Mouse (Mus musculus) mouse embryonic stem cell (cell line): ENCODE data around the gene Fam102a.

Experiments used
- in situ Hi-C, 2 experiments: fragments of 300-500 bp; cut with MboI; formaldehyde crosslinking; loops; 1 replicate in 1 of 2; 3 replicates in 1 of 2; pipeline ENCODE4 v1.14.3; 2019 to 2020; ENCODE audit warnings: low sequenced_read_pairs in 2 of 2, low pct_unique_long_range_greater_than_20kb in 1 of 2, mixed read lengths in 1 of 2; ENCODE audit not compliant: unreplicated experiment in 1 of 2

Fam102a gene

DNA sequence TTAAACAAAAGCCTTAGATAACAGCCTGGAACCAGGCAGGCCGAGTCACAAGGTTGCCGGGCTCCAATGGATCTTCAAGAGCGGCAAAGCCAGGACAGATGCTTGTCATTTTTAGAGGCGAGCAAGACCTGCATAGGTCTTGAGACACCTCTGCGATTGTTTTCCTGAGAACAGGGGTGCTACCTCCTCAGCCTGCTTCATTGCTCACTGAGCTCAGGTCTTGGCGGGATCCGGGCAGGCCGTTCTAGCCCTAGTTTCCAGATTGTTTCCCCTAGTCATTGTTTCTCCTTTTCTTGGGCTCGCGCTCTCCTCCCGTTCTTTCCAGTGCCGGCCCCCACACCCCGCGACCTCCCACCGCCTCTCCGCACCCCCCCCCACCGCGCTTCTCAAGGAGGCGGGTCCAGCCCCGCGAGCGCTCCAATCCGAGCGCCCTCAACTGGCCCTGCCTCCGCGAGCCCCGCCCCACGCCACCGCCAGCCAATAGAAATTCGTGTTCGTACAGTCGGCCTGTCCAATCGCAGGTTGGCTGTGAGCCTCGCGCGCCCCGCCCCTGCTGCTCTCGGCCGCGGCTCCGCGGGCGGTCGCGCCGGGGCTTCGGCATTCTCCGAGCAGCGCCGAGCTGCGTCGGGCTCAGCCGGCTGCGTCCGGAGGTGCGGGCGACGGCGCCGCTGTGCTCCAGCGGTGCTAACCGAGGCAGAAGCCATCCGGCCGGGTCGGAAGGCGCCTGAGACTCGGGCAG lies at the start of gene Fam102a:
Fam102a (plus strand) TSS at position 600 of the 739 bp plus-strand sequence.
- in situ Hi-C loops: no loop called here

DNA sequence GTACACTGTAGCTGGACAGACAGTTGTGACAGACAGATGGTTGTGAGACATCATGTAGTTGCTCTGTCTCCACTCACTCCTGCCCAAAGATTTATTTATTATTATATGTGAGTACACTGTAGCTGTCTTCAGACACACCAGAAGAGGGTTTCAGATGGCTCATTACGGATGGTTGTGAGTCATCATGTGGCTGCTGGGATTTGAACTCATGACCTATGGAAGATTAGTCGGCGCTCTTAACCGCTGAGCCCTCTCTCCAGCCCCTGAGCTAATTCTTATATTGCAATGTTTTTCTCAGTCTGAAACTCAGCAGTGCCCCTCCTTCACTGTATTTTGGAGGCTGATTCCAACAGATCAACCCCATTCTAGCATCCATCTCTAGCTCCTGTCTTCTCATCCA lies 49.4 kb upstream of the Fam102a start:
- in situ Hi-C loops: loop anchor here (5.0 to 10.0 kb wide), 3 partner anchors 81 to 351 kb away; no protein-coding TSS in a partner anchor

DNA sequence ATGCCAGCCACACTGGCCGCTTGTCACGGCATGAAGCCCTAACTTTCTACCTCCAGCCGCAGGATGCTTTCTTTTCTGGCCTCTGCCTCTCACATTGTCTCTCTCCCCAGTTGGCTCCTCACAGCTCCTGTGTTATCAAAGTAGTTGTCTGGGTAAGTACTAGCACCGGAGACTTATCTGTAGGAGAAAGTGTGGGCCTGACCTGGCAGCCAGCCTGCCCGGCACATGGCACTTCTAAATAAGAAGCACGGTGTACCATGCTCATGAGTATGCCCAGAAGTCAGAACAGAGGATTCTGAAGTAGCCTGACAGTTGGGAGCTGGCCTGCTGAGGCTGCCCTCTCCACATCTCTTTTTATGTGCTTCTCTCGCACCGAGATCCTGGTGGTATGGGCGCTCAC lies 49.0 kb upstream of the Fam102a start:
- in situ Hi-C loops: loop anchor here (5.0 to 10.0 kb wide), 3 partner anchors 81 to 351 kb away; no protein-coding TSS in a partner anchor

DNA sequence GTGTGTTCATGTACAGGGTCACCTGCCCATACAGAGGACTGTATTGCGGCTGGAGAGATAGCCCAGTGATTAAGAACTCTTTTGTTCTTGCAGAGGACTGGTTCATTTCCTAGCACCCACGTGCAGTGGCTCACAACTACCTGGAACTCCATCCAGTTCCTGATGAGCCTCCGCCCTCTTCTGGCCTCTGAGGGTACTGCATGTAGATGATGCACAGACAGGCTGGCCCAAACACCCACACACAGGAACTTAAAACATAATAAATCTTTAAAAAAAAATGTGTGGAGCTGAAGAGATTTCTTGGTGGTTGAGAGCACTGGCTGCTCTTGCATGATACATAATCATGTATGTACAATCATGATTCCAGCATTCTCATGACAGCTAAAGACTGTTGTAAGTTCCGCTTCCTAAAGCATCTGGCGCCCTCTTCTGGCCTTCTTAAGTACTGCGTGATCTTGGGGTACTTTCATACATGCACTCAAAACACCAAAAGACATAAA lies 48.0 kb upstream of the Fam102a start:
- in situ Hi-C loops: loop anchor here (5.0 to 10.0 kb wide), 3 partner anchors 82 to 352 kb away; no protein-coding TSS in a partner anchor

DNA sequence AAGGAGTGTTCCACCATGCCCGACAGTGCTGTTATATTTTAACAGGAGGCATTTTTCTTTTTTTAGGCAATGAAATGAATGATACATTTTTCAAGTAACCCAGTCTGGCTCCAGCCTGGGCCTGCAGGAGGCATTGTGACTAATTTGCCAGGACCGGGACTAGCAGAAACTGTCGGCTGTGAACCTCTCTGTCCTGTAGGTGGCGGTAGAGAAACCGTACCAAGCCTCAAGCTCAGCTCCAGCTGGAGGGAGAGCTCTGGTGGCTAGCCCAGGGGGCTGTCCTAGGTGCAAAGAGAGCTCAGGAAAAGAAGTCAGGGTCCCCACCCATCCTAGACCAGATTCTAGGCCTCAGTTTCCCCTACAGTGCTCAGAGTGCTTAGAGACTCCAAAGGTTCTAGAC lies 46.5 kb upstream of the Fam102a start:
- in situ Hi-C loops: loop anchor here (5.0 to 10.0 kb wide), 3 partner anchors 84 to 354 kb away; no protein-coding TSS in a partner anchor

DNA sequence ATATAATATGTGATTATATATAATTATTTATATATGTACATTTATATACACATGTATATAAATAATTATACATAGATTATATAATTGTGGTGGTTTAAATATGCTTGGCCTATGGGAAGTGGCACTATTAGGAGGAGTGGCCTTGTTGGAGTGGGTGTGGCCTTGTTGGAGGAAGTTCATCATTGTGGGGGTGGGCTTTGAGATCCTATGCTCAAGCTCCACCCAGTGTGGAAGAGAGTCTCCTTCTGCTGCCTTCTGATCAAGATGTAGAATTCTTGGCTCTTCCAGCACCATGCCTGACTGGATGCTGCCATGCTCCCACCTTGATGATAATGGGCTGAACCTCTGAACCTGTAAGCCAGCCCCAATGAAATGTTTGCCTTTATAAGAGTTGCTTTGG lies 44.4 kb upstream of the Fam102a start:
- in situ Hi-C loops: loop anchor here in 1 of 2 experiments (10.0 kb wide), 1 partner anchor 74 kb away; no protein-coding TSS in a partner anchor

DNA sequence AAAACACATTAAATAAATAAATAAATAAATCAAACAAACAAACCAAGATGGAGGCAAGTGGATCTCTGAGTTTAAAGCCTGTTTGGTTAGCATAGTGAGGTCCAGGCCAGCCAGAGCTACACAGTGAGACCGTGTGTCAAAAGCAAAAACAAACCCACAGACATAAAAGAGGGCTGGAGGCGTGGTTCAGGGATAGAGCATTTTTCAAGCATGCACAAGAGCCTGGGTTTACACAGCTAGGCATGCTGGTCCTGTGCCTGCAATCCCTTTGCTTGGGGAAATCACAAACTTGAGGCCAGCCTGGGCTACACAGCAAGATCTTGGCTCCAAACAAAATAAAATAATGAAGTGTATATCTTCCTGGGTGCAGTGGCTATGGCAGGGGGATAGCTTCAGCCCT lies 42.5 kb upstream of the Fam102a start:
- in situ Hi-C loops: loop anchor here in 1 of 2 experiments (10.0 kb wide), 1 partner anchor 72 kb away; no protein-coding TSS in a partner anchor

DNA sequence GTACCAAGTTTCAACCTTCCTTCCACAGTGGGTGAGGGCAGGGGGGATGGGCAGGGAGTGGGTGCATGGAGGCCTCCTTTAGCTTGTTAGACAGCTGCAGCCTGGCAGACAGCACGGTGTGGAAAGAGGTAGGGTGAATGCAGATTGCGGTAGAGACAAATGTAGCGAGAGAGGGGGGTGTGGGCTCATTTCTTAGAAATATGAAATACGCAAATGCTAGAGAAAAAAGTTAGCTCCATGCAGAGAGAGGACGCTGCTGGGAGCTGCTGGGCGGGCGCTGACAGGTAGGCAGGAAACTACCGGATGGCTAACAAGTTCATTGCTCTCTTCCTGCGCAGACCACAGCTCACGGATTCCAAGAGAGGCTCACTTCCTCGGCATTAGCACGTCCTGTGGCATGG lies 41.8 kb upstream of the Fam102a start:
- in situ Hi-C loops: loop anchor here in 1 of 2 experiments (10.0 kb wide), 1 partner anchor 72 kb away; no protein-coding TSS in a partner anchor

DNA sequence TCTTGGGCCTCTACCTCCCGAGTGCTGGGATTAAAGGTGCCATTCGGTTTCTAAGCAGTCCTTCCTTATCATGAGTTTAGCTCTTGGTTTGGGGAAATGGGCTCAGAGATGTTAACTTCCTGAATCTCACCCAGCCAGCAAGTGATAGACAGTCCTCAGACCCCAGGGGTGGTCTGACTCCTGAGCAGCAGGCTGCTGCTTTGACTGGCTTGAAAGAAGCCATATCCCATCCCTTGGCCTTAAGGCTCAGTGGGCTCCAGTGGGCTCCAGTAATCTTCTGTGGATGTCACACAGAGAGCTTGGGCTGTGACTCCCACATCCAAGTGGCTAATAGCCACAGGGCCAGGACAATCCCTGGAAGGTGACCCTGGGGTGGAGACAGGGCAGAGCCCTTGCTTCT lies 40.6 kb upstream of the Fam102a start:
- in situ Hi-C loops: loop anchor here in 1 of 2 experiments (10.0 kb wide), 1 partner anchor 70 kb away; no protein-coding TSS in a partner anchor

DNA sequence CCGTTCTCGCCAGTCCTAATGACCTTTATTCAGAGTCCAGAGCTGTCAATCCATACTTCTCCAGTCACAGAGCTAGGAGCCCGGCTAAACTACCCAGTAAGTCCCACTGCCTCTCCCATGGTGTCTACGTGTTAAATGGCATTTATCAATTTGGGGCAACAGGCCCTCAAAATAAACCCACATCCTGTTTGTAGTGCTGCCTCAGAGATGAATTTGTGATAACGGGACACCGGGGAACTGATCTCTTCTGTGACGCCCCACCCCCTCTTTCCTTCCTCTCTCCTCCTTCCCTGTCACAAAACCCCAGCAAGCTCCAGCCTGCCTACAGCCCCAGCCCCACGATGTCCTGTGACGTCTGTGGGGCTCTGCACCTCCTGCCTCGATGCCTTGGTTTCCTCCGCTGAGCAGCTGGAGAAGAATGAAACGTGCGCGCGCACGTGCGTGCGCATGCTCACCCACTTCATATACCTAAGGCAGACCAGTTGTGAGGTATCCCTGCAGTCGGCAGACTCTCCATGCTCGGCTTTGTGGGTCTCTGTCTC lies 39.9 kb upstream of the Fam102a start:
- in situ Hi-C loops: loop anchor here in 1 of 2 experiments (10.0 kb wide), 1 partner anchor 70 kb away; no protein-coding TSS in a partner anchor

DNA sequence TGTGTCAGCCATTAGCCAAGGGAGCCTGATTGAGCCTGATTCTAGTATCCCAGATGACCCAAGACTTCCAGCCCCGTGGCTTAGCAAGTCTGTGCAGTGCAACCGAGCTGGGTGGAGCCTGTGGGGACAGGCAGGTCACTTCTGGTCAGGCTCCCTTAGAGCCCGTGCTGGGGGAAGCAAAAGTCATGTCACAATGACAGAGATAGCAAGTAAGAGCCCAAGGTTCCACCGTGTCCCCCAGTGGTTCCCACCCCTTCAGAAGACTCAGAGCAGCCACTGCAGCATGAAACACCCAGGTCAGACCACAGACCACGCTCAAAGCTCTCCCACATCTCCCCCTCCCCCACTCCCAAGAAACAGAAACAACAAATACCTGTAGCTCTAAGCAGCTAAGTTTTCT lies 38.9 kb upstream of the Fam102a start:
- in situ Hi-C loops: loop anchor here in 1 of 2 experiments (10.0 kb wide), 1 partner anchor 69 kb away; no protein-coding TSS in a partner anchor

DNA sequence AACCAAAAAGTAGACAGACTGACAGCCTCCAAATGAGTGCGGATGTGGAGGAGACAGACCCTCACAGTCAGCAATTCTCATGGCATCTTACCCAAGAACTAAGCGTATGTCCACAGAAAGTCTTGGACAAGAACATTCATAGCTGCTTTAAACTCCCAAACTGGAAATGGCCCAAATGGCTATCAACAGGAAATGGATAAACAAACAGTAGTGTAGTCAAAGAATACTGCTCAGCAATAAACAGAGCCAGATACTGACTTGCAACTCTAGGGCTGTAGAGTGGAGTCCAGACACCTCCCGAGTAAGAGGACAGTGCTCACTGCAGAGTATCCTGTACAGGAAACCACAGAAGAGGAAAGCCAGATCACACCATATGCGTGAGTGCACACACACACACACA lies 35.8 kb upstream of the Fam102a start:
- in situ Hi-C loops: loop anchor here in 1 of 2 experiments (10.0 kb wide), 1 partner anchor 65 kb away; no protein-coding TSS in a partner anchor

DNA sequence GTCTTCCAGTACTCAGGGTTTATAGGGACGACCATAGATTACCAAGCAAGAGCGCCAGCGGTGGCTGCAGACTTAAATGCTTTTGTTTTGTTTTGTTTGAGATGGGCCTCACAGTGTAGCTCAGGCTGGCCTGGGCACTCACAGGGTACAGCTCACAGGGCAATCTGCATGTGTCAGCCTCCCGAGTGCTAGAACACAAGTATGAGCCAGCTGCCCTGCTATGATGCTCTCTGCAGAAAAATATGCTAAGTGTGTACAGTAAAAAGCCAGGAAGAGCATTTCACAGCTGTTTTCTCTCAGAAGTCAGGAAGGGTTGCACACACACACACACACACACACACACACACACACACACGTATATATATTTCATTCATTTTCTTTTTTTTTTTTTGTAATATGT lies 34.7 kb upstream of the Fam102a start:
- in situ Hi-C loops: loop anchor here in 1 of 2 experiments (5.0 kb wide), 1 partner anchor 62 kb away; no protein-coding TSS in a partner anchor

DNA sequence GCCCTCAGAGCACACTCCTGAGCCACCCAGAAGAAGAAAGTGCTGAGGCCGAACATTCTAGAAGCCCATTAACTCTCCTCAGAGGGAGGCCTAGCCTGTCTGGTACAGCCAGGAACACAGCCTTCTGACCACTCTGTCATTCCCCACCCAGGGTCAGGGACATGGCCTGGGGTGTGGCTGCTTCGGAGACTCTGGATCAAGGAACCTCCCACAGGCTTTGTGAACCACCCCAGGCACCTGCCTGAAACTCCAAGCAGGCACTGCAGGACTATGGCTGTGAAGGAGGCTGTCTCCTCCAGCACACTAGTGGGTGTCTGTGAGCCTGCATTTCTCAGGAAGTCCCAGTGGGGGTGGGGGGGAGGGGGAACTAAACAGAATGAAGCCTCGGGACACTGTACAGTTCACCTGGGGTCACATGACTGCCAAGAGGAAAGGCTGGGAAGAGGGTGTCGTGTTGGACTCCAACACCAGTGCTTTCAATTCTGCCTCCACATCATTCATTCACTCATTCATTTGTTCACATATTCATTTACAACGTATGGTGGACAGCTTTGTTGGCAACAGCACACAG lies 33.3 kb upstream of the Fam102a start:
- in situ Hi-C loops: loop anchor here in 1 of 2 experiments (5.0 kb wide), 1 partner anchor 60 kb away; no protein-coding TSS in a partner anchor

DNA sequence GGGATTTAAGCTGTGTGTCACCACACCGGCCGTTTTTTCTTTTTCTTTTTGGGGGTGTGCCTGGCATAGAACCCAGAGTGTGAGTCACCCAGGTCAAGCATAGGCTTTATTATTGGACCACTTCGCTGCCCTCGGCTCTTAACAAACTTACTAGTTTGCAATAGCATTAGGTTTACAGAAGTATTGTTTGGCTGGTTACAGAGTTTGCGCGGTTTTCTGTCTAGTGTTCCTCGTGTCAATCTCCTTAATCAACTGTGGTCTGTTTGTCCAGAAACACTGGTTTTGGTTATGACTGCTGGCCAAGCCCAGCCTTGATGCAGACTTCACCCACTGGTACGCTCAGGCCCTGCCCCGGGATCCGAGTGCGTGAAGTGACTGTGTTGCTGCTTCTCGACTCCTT lies 32.3 kb upstream of the Fam102a start:
- in situ Hi-C loops: loop anchor here in 1 of 2 experiments (5.0 kb wide), 1 partner anchor 59 kb away; no protein-coding TSS in a partner anchor

DNA sequence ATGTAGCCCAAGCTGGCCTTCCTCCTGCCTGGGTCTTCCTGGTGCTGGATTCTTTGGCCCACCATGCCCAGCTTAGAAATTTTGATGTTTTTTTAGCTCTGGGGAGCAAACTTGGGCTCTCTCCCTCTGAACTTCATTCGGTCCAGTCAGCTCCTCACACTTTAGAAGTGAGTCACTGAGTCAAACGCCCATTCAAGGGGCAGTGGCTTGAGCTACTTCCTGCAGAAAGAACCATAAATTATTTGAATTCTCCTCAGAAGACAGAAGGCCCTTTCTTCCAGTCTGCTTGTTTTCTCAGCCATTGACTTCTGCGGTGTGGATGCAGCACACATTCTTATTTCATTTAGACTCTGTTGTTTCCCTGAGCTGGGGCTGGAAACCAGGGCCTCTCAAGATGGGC lies 31.5 kb upstream of the Fam102a start:
- in situ Hi-C loops: loop anchor here in 1 of 2 experiments (5.0 kb wide), 1 partner anchor 59 kb away; no protein-coding TSS in a partner anchor

DNA sequence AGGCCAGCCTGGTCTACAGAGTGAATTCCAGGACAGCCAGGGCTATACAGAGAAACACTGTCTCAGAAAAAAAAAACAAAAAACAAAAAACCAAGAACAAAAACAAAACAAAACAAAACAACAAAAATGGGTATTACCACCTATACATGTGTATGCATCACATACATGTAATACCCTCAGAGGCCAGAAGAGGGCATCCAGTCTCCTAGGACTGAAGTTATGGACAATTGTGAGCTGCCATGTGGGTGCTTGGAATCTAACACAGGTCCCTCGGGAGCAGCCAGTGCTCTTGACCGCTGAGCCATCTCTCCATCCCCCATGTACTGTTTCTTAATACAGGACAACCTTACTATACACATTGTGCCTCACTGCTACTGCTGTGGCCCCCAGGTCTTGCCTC lies 29.6 kb upstream of the Fam102a start:
- in situ Hi-C loops: no loop called here
